Mouse (Mus musculus): ENCODE measurements around the gene Pdss2.

Pdss2 gene

DNA sequence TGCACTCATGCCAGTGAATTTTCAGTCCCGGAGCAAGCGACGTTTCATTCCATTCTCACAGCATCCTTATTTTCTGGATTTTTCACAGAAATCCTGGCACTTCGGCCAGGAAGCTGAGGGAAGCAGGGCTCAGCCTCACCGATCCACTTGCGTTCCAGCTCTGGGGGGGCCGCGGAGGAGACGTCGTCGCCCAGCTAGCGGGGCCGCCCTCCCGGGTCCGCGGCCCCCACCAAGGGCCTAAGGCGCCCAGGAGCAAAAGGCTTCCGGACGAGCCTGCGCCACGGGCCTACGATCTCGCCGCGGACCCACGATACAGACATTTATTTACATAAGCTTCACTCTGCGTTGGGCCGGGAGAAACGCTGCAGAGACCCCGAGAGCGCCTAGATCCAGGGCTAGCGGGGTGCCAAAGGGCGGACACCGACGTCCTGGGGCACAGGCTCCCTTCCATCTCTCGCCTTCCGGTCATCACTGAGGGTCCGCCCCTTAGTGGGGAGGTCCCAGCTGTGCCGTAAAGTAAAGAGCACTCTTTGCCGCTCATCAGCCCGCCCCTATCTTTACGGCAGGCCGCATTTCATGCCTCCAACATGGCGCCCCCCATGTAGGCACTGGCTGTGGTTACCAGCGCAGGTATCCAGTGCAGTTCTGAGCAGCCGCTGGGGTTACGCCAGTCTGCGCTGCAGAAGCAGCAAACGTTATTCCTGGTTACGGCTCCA lies at the start of gene Pdss2:
Pdss2 (plus strand) TSS at position 577 of the 716 bp plus-strand sequence.
- DNase-seq, result peak; percentile 88 to 92

DNA sequence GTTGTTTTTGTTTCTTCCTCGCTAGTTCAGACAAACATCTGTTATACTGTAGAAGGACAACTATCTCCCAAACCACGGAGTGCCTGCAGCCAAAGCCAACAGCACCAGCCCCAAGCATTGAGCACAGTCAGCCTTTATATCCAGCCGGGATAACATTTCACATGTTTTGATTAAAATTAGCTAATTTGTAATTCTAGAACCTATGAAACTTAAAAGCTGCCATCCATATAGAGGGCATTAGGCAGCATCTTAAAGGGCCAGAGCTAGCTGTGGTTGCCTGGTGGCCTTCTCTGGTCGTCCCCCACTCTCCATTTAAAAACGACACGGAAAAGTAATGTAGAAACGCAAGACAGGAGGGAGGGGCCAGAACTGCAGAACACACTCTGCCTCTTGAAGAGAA lies 49.2 kb upstream of the Pdss2 start:
- DNase-seq, result no peak

DNA sequence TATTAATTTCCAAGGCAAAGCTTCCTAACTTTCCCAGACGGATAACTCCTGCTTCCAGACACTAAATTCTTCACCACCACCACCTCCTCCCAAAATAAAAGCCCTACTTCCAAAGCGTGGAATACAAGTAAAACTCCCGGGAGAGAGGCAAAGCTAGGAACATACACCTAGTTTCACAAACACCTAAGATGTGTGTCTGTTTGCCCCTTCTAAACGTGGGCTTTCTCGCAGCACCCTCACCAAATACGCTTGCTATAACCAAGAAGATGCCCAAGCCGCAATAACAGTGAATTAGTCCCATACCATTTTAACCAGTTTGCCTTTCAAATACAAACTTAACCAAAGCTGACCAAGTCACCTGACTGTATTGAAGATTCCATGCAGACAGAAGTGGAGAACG lies 48.7 kb upstream of the Pdss2 start:
- DNase-seq, result no peak

DNA sequence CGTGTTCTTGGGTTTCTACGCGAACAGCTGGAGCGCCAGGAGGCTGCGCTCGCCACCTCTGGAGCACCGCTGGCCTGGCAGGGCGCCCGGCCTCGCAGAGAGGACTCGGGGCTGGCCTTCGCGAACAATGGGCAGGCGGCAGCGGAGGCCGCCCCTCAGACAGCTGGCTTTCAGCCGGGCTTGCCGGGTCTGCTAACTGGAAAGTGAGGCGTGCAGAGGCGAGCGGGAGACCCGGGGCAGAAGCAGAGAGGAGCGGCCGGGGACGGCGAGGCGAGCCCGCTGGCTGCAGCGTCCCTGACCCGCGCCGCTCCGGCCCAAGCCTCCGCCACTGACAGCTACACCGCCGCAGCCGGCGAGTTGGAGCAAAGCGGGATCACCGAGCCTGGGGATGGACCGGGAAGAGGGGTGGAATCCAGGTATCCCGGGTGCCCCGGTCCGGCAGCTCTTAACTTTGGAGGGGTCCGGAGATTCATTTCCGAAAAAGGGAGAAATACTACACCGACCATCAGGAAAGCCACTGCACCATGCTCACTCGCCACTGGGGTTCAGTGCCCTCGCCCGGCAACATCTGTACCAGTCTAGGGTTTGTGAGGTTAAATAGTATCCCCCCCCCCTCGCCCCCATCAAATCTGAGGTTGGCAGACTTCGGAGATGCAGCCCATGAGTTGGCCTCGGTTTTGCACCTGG lies 48.0 kb upstream of the Pdss2 start:
- DNase-seq, result no peak

DNA sequence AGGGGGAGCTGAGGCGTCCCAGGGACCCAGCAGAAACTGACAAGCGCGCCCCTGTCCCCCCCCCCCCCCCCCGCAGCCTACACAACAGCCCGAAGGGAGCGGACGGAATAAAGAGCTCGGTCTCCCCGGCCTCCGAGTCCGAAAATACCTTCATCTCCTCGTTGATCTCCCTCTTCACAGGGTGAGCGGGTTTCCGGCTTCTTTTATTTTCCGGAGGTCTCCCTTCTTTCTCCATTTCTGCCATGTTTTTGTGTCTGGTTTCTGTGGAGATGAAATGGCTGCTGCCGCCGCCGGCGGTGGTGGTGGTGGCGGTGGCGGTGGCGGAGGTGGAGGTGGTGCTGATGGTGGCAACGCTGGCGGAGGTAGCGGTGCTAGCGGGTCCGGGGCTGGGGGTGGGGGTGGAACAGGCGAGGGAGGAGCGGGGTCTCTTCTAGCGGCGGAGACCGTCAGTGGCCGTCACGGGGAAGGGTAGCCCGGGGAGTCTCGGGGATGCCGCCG lies 47.4 kb upstream of the Pdss2 start:
- no peak for DNase-seq

DNA sequence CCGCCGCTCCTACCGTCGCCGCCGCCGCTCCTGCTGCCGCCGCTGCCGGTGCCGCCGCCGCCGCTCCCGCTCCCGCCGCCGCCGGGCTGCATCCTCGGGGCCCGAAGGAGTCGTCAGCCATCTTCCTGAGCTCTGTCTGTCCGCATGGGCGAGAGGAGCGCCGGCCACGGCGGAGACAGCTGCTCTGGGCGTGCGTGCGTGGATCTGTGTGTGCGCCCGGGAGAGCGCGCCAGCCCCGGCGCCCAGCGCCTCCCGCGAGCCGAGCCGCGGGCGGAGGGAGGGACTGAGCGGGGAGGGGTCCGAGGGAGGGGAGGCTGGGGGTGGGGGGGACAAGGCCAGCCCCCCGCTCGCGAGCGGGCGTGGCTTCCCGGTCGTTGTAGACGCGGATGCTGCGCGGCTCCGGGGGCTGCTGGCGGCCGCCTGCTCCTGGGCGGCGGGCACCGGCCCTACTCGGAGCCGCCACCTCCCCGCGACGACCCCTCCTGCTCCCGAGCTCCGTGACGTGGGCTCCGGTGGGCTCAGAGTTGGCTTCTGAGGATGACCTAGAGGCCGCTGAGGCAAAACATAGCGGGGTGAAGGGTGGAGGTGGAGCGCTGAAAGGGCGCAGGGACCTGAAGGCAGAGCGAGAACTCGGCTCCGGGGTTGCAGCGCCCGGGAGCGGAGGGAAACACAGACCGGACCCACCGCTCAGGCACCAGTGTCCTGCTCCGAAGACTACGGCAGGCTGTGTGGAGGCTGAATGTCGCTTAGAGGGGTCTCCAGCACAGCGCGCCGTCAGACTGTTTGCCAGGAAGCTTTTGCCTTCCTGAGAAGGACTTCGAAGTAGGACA lies 46.7 kb upstream of the Pdss2 start, which contains the start of the genes Sobp and 9030612E09Rik:
Sobp (minus strand) TSS at position 205 of the 830 bp plus-strand sequence.
9030612E09Rik (plus strand) TSS at position 379 of the 830 bp plus-strand sequence.
- DNase-seq, result no peak

DNA sequence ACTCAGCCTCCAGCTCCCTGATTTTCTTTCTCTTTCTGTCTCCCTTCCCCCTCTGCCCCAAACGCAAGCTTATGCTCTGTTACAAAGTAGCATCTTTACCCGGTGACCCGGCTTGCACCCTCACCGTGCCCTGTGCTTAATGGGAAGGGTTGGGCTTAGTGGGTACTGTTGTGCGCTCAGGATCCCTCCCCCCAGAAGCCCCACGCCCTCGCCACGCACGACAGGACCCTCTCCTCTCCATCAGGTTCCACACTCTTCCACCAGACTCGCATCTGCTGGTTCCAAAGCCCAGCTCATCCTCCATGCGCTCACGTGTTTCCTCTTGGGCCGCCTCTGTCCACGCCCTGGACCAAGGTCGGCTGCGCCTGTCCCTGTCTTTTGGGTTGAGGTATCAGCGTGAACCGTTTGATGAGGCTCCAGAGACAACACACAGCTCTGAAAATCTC lies 46.1 kb upstream of the Pdss2 start:
- no peak for DNase-seq

DNA sequence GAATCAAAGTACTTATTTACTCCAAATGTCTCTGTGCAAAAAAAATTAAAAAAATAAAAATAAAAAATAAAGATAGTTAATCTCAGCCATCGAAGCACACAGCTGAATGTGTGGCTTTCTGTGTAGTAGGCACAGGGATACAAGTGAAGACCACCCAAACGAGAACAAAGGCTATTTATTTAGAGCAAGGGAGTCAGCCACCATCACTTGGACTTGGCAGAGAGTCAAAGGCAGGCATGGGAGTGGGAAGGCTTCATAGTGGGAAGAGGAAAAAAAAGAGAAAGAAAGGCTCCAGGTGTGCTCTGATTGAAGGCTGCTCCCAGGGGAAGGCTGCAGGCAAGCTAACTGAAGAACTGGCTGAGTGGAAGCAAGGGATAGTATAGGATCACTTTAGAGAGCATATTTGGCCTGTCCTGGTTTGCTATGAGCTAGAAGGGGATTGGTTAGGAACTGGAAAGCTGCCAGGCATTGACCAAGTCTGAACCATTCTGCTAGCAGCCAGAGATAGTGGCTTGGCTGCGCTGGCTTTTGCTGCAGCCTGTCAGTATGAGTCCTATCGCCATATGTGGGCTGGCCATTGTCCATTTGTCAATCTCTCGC lies 40.9 kb upstream of the Pdss2 start:
- no peak for DNase-seq

DNA sequence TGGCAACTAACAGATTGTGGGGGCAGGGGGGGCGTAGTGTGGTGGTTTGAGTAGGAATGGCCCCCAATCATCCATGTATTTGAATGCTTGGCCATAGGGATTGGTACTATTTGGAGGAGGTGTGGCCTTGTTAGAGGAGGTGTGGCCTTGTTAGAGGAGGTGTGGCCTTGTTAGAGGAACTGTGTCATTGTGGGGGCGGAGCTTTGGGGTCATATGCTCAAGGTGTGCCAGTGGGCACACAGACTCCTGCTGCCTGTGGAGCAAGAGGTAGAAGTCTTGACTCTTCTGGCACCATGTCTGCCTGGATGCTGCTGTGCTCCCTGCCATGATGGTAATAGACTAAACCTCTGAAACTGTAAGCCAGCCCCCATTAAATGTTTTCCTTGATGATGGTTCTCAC lies 21.1 kb upstream of the Pdss2 start:
- DNase-seq, result no peak

DNA sequence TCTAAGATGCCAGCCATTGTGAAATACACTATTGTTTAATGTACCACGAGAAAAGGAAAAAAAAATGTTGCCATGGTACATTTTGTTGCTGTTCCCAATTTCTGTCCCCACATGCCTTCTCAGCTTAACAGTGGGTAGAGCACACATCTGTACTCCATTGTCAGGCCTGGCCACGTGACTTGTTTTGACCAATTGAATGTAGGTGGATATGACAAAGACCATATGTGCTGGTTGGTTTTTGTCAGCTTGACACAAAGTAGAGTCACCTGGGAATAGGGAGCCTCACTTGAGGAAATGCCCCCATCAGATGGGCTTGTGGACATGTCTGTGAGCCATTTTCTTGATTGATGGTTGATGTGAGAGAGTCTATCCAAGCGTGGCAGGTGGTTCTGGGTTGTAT lies 17.4 kb upstream of the Pdss2 start:
- no peak for DNase-seq

DNA sequence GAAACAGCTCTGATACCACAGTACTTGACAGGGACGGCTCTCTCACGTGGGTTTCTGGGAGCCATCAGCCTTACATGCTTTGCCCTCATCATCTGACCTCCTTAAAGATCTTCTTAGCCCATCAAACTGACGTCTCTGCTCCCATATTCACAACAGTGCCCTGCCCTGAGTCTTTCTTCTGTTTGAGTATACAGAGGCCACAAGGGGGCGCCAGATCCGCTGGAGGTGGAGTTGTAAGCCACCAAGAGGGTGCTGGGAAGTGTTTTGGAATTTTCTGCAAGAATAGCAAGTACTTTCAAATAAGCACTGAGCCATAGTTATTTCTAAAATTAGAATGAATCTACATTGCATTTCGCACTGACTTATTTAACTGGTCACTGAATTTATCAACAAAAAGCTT lies 9.4 kb upstream of the Pdss2 start:
- DNase-seq, result peak; percentile 9 to 12

DNA sequence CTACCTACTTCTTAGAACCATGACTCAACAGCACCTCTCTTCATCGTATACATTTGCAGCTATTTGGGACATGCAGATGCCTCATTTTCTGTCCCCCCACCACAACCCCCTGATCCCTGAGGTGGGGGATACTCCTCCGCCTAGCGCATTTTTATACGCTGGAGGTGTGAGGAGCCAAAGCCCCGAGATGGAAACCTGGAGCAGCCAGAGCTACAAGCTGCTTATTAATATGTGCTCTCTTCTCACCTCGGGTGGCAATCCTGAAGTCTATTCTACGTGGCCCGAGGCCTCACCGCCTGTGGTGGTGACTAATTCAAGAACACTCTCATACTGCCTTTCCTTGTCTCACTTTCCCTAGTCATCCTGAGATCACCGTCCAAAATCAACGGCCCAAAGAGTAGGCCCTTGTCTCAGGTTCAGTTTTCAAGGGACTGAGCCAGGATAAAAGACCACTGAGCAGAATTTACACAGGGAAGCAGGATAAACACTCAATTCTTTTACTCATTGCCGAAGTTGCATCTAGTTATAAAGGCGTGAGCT lies 3.9 kb upstream of the Pdss2 start:
- DNase-seq, result no peak

DNA sequence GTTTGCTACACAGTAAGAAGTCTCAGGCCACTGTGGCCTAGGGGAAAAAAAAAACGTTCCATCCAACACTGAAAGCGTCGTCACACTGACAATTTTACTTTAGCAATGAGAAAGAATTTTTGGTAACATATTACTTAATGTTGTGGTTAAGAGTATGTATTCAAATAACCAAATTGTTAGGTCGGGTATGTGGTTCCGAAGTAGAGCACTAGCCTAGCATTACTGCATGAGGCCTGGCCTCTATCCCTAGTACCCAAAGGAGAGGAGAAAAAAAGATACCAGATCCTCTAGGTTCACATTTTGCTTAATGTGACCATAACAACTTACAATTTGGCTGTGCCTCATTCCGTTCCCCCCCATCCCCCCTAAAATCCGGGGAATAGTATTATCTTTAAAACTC lies 807 bp upstream of the Pdss2 start:
- DNase-seq, result no peak

DNA sequence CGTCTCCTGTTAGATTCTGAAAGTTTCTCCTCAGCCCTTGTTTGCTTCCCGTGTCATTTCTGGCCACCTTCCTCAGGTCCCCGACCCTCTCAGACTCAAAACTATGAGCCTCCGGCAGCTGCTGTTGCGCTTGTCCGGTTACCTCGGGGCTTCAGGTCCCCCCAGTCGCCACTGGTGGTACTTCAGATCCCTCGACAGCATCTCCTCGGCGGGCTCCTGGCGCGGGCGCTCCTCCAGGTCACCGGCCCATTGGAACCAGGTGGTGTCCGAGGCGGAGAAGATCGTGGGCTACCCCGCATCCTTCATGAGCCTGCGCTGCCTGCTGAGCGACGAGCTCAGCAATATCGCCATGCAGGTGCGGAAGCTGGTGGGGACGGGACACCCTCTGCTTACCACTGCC lies 373 bp downstream of the Pdss2 start:
- peak; percentile 34 to 37 for DNase-seq

DNA sequence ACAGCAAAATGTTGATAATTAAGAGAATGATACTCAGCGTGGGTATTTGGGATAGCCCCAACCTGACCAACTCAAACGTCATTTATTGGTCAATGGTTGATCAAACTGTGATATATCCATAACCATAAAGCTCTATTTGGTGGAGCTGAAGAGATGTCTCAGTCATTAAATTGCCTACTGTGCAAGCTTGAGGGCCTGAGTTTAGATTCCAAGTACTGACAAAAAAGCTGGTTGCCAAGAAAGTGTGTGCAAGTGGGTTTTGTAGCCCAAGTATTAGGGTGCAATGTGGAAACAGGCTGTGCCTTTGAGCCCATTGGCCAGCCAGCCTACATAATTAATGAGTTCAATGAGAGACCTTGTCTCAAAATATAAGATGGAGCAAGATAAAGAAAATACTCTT lies 2.1 kb downstream of the Pdss2 start:
- no peak for DNase-seq

DNA sequence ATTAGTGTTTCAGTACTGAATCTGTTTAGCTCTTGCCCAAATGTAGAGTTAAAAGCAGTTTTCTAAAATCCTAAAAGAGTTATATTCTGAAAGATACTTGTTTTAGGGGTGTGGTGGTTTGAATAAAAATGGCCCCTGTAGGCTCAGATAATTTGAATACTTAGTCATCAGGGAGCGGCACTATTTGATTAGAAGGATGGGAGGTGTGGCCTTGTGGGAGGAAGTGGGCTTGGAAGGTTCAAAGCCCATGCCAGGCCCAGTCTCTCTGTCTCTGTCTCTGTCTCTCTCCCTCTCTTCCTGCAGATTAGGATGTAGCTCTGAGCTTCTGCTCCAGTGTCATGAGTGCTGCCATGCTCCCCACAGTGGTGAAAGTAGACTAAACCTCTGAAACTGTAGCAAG lies 5.1 kb downstream of the Pdss2 start:
- no peak for DNase-seq

DNA sequence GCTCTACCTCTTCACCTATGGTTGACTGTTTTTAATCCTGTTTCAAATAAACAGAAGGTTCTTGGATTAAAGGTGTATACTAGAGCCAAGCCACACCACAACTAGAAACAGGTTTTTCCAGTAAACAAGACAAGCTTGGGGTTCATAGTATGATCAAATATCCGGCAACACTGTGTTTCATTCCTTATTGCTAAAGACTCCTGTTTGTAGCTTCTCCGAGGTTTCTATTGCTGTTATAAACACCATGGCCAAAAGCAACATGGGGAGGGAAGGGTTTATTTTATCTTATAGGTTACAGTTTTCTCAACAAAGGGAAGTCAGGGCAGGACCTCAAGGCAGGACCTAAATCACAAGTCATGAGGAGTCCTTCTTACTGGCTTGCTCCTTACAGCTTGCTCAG lies 8.0 kb downstream of the Pdss2 start:
- no peak for DNase-seq

DNA sequence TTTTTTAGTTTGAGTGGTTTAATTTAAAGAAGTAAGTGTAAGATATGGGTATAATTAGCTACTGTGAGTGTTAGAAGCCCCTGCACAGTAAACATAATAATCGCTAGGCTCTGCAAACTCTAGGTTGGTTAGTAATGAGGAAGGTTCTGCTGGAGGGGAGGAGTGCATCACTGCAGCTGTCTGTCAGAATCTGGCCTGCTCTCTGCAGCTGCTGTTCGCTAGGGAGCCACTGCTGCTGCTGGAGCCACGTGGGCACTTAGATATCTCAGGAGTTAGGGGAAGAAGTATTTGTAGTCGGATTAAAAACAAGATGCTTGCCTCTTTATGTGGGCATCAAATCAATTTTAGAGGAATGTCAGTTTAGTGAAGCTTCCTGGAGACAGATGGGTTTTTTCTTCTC lies 13.2 kb downstream of the Pdss2 start:
- DNase-seq, result no peak

DNA sequence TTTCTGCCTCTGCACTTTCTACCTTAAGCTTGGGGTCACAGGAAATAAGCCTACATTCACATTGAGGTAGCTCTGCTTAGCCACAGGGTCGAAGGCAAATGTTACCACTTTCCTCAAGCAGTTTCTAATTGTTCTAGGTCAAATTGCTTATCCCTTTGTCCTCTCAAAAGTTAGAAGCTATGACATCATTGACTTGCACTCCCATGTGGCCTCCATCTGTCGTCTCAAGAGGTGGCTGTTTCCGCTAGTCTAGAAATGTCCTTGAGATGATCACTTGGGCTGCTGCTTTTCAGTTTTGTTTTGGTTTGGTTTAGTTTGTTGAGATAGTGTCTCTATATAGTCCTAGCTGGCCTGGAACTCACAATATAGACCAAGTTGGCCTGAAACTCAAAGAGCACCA lies 13.7 kb downstream of the Pdss2 start:
- no peak for DNase-seq

DNA sequence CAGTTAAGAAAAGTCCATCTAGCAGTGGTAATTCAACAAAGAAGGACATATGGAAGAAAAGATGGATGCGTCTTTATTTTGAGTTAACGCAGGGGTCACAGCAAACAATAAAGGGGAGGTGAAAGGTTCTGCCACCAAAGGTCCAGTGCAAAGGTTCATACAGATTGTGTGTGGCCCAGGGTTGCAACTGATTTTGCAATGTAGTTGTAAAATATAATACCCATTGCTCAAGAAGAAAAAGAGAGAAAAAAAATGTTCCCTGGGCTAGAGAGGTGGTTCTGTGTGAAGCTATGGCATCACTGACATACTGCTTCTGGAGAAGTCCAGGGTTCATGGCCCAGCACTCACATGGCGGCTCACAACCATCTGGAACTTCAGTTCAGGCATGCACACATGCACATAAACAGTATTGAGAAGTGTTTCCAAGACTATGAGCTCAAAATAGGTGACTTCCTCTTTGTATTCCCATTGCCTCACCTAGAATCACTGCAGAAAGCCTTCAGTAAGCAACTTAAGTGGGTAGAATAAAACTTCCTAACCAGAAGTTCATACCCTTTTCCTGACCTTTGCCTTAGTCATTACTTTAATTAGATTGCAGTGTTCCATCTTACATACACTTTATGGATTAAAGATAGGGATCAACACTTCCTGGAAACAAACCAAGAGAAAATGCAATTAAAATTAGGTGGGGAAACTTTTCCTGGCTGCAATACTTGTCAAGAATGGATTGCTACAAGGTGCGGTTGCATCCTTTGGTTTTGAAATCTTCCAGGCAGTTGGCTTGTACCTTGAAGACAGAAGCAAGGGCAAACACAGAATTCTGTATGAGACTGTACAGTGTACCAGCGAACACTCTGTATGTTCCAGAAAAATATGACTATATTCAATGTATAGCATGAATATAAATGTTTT lies 14.7 kb downstream of the Pdss2 start:
- DNase-seq, result no peak

DNA sequence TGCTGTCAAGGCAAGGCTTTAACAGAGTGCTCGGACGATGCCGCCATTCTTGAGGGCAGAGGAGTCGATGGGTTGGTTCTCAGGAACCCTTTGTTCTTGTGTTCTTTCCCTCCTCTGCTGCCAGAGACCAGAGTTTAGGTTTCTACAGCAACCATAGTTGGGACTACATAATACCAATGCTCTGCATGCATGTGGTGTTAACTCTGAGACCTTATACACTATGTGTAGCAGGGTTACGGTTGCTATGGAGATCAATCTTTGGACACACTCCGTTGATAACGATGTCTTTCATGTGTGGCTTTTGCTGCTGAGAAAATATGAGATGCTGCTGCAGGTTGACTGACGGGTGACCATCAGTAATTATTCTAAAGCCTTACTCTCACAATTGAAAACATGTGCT lies 20.9 kb downstream of the Pdss2 start:
- DNase-seq, result no peak

Measured in thymus, adult 18-20 months (tissue).